Mouse (Mus musculus): ENCODE data around the gene Btbd11.

Gene Btbd11

GRCm38 (mm10) chr10:85475642-85476345, 89.2 kb downstream of the Btbd11 start:
- DNase-seq (ENCODE audit: low spot score in 2 of 2): no peak

- DNase-seq (ENCODE audit: low spot score in 2 of 2): no peak
These were observed 93.5 kb downstream of the Btbd11 start for GRCm38 (mm10) chr10:85479959-85480625.

- no peak for DNase-seq (ENCODE audit: low spot score in 2 of 2)
These were observed 94.5 kb downstream of the Btbd11 start for GRCm38 (mm10) chr10:85481106-85481505.

- DNase-seq (ENCODE audit: low spot score in 2 of 2): no peak
These were observed 95.5 kb downstream of the Btbd11 start for GRCm38 (mm10) chr10:85482064-85482473.

- DNase-seq (ENCODE audit: low spot score in 2 of 2): no peak
These were observed 95.9 kb downstream of the Btbd11 start for GRCm38 (mm10) chr10:85482480-85482879.

GRCm38 (mm10) chr10:85486456-85486855, 99.8 kb downstream of the Btbd11 start:
- DNase-seq (ENCODE audit: low spot score in 2 of 2): no peak

- DNase-seq (ENCODE audit: low spot score in 2 of 2): no peak
These were observed 106.0 kb downstream of the Btbd11 start for GRCm38 (mm10) chr10:85492583-85492982.

GRCm38 (mm10) chr10:85496358-85496757, 109.7 kb downstream of the Btbd11 start:
- no peak for DNase-seq (ENCODE audit: low spot score in 2 of 2)

GRCm38 (mm10) chr10:85496981-85497380, 110.4 kb downstream of the Btbd11 start:
- DNase-seq (ENCODE audit: low spot score in 2 of 2): no peak

- DNase-seq (ENCODE audit: low spot score in 2 of 2): no peak
These were observed 111.3 kb downstream of the Btbd11 start for GRCm38 (mm10) chr10:85497931-85498330.

- DNase-seq (ENCODE audit: low spot score in 2 of 2): no peak
These were observed 114.0 kb downstream of the Btbd11 start for GRCm38 (mm10) chr10:85500573-85501155.

- DNase-seq (ENCODE audit: low spot score in 2 of 2): no peak
These were observed 115.5 kb downstream of the Btbd11 start for GRCm38 (mm10) chr10:85501966-85502566.

GRCm38 (mm10) chr10:85502656-85503055, 116.0 kb downstream of the Btbd11 start:
- DNase-seq (ENCODE audit: low spot score in 2 of 2): no peak

GRCm38 (mm10) chr10:85503453-85503852, 116.8 kb downstream of the Btbd11 start:
- no peak for DNase-seq (ENCODE audit: low spot score in 2 of 2)

GRCm38 (mm10) chr10:85507270-85508050, 120.8 kb downstream of the Btbd11 start:
- DNase-seq (ENCODE audit: low spot score in 2 of 2): no peak

GRCm38 (mm10) chr10:85508193-85508794, 121.7 kb downstream of the Btbd11 start:
- no peak for DNase-seq (ENCODE audit: low spot score in 2 of 2)

- DNase-seq (ENCODE audit: low spot score in 2 of 2): no peak
These were observed 122.4 kb downstream of the Btbd11 start for GRCm38 (mm10) chr10:85509000-85509399.

GRCm38 (mm10) chr10:85510329-85510728, 123.7 kb downstream of the Btbd11 start:
- DNase-seq (ENCODE audit: low spot score in 2 of 2): no peak

- no peak for DNase-seq (ENCODE audit: low spot score in 2 of 2)
These were observed 126.2 kb downstream of the Btbd11 start for GRCm38 (mm10) chr10:85512808-85513207.

- DNase-seq (ENCODE audit: low spot score in 2 of 2): no peak
These were observed 130.9 kb downstream of the Btbd11 start for GRCm38 (mm10) chr10:85517223-85518110.

- no peak for DNase-seq (ENCODE audit: low spot score in 2 of 2)
These were observed 131.4 kb downstream of the Btbd11 start for GRCm38 (mm10) chr10:85518111-85518409.

All from urinary bladder, adult 18-20 months (tissue).